In genomic region chr5:151389827-151390226, GRCm38 (mm10) we compare ENCODE assay signal across 34 mouse cellular contexts. TPM values are rescaled to one million over a fixed set of nuclear protein-coding genes. Genes with fewer than 3 reads are reported as not detected.
A peak's percentile ranks its signal among the peaks of the same experiment; 100 is the strongest.
DNase-seq lines count a peak whose midpoint lies in the region; ATAC-seq lines count a peak whose summit lies in the region.
"Had no signal": no experiment of that assay in that cellular context is flagged by ENCODE, and none has a peak within 500 bp of the region (broad histone marks: within the 10 kb centered on the region; RNA-seq: fewer than 3 reads in every experiment).

No protein-coding gene starts in this region.

- DNase-seq in embryonic facial prominence, embryonic 14.5 days (ENCODE audit: low spot score): peak; percentile 11
- DNase-seq in embryonic facial prominence, embryonic 10.5 days (ENCODE audit: low spot score): no peak
- DNase-seq in hindbrain, embryonic 10.5 days (ENCODE audit: low spot score): no peak
- peak; percentile 8 for DNase-seq in brain, adult 2 months (ENCODE audit: low read depth, low spot score)
- DNase-seq in thymus, postnatal 0 days (ENCODE audit: low spot score): no peak
- DNase-seq: adrenal gland, adult 2 months; cerebellum, adult 11 months; cerebellum, adult 9-10 months; cerebellum, postnatal 36 days; gastrocnemius, postnatal 36 days; heart, adult 18-20 months; kidney, adult 2 months; kidney, postnatal 36 days; right cerebral cortex, postnatal 4 days; thymus, postnatal 25 days had no signal

- no peak overlapping the region for H3K4me3 ChIP-seq in embryonic facial prominence, embryonic 14.5 days (ENCODE audit: low read depth, low read length)
- H3K4me3 ChIP-seq in embryonic facial prominence, embryonic 10.5 days: no peak overlapping the region
- H3K4me3 ChIP-seq in hindbrain, embryonic 15.5 days: no peak overlapping the region
- H3K4me3 ChIP-seq in hindbrain, embryonic 10.5 days: no peak overlapping the region
- no peak overlapping the region for H3K4me3 ChIP-seq in midbrain, embryonic 16.5 days (ENCODE audit: low read depth, low read length)
- H3K4me3 ChIP-seq in heart, embryonic 12.5 days: no peak overlapping the region
- H3K4me3 ChIP-seq: embryonic facial prominence, embryonic 12.5 days; intestine, embryonic 15.5 days; layer of hippocampus, adult 2 months; left cerebral cortex, adult 2 months; limb, embryonic 13.5 days; lung, embryonic 15.5 days; neural tube, embryonic 13.5 days had no signal

- no peaks in the 10 kb centered on the region for H3K27me3 ChIP-seq in embryonic facial prominence, embryonic 14.5 days (replicated peaks; ENCODE audit: control insufficient read depth, insufficient read depth, low read length)
- no peaks in the 10 kb centered on the region for H3K27me3 ChIP-seq in embryonic facial prominence, embryonic 10.5 days (replicated peaks; ENCODE audit: low read depth, poor library complexity, severe bottlenecking)
- H3K27me3 ChIP-seq in hindbrain, embryonic 15.5 days: no peaks in the 10 kb centered on the region
- no peaks in the 10 kb centered on the region for H3K27me3 ChIP-seq in hindbrain, embryonic 10.5 days (ENCODE audit: insufficient read depth, poor library complexity, severe bottlenecking)
- no peaks in the 10 kb centered on the region for H3K27me3 ChIP-seq in midbrain, embryonic 16.5 days (ENCODE audit: control insufficient read depth, insufficient read depth, low read depth, low read length)
- H3K27me3 ChIP-seq in heart, embryonic 12.5 days (replicated peaks): no peaks in the 10 kb centered on the region
- H3K27me3 ChIP-seq: CH12.LX; embryonic facial prominence, embryonic 12.5 days; intestine, embryonic 15.5 days; limb, embryonic 13.5 days; lung, embryonic 15.5 days; neural tube, embryonic 13.5 days had no signal

- H3K9ac ChIP-seq in embryonic facial prominence, embryonic 14.5 days (ENCODE audit: low read depth, low read length): no peak overlapping the region
- no peak overlapping the region for H3K9ac ChIP-seq in hindbrain, embryonic 15.5 days
- H3K9ac ChIP-seq in midbrain, embryonic 16.5 days (ENCODE audit: low read depth, low read length): no peak overlapping the region
- no peak overlapping the region for H3K9ac ChIP-seq in heart, embryonic 12.5 days
- H3K9ac ChIP-seq: embryonic facial prominence, embryonic 12.5 days; intestine, embryonic 15.5 days; limb, embryonic 13.5 days; lung, embryonic 15.5 days; neural tube, embryonic 13.5 days had no signal

- ATAC-seq in embryonic facial prominence, embryonic 14.5 days (ENCODE audit: low read depth): no peak
- ATAC-seq in hindbrain, embryonic 15.5 days (ENCODE audit: low FRiP score, low read depth): no peak
- peak; percentile 60; the same call in 1 of the 2 replicates for ATAC-seq in midbrain, embryonic 16.5 days
- ATAC-seq in heart, embryonic 12.5 days (ENCODE audit: insufficient number of reproducible peaks, low FRiP score): no peak
- ATAC-seq: activated CD4-positive, CD25-positive, alpha-beta regulatory T cell, adult 4 months; intestine, embryonic 15.5 days had no signal

- no peaks in the 10 kb centered on the region for H3K36me3 ChIP-seq in embryonic facial prominence, embryonic 14.5 days (ENCODE audit: control insufficient read depth, insufficient read depth, low read length)
- no peaks in the 10 kb centered on the region for H3K36me3 ChIP-seq in embryonic facial prominence, embryonic 10.5 days (replicated peaks)
- no peaks in the 10 kb centered on the region for H3K36me3 ChIP-seq in hindbrain, embryonic 15.5 days
- no peaks in the 10 kb centered on the region for H3K36me3 ChIP-seq in hindbrain, embryonic 10.5 days
- H3K36me3 ChIP-seq in midbrain, embryonic 16.5 days (ENCODE audit: control insufficient read depth, insufficient read depth, low read length): no peaks in the 10 kb centered on the region
- no peaks in the 10 kb centered on the region for H3K36me3 ChIP-seq in heart, embryonic 12.5 days
- H3K36me3 ChIP-seq: embryonic facial prominence, embryonic 12.5 days; intestine, embryonic 15.5 days; limb, embryonic 13.5 days; lung, embryonic 15.5 days; neural tube, embryonic 13.5 days had no signal

- no peaks in the 10 kb centered on the region for H3K9me3 ChIP-seq in embryonic facial prominence, embryonic 14.5 days (ENCODE audit: control insufficient read depth, low read length)
- H3K9me3 ChIP-seq in embryonic facial prominence, embryonic 10.5 days: no peaks in the 10 kb centered on the region
- H3K9me3 ChIP-seq in hindbrain, embryonic 15.5 days: no peaks in the 10 kb centered on the region
- no peaks in the 10 kb centered on the region for H3K9me3 ChIP-seq in hindbrain, embryonic 10.5 days
- 0 out of 2 replicates have a peak, but pooled peaks cover under 1% of the 10 kb centered on the region for H3K9me3 ChIP-seq in midbrain, embryonic 16.5 days (replicated peaks; ENCODE audit: control insufficient read depth, low read length, poor library complexity, severe bottlenecking)
- 0 out of 2 replicates have a peak, but pooled peaks cover 5% of the 10 kb centered on the region for H3K9me3 ChIP-seq in heart, embryonic 12.5 days (replicated peaks)
- H3K9me3 ChIP-seq: embryonic facial prominence, embryonic 12.5 days; intestine, embryonic 15.5 days; limb, embryonic 13.5 days; lung, embryonic 15.5 days; neural tube, embryonic 13.5 days had no signal

- no peak overlapping the region for H3K4me2 ChIP-seq in embryonic facial prominence, embryonic 14.5 days (ENCODE audit: low read depth, low read length)
- no peak overlapping the region for H3K4me2 ChIP-seq in hindbrain, embryonic 15.5 days
- no peak overlapping the region for H3K4me2 ChIP-seq in midbrain, embryonic 16.5 days (ENCODE audit: low read length)
- H3K4me2 ChIP-seq in heart, embryonic 12.5 days: no peak overlapping the region
- H3K4me2 ChIP-seq: embryonic facial prominence, embryonic 12.5 days; heart, embryonic 11.5 days; intestine, embryonic 15.5 days; limb, embryonic 13.5 days; liver, embryonic 11.5 days; lung, embryonic 15.5 days; neural tube, embryonic 13.5 days had no signal

- peaks cover 5% of the 10 kb centered on the region; the same call in 1 of the 2 replicates for H3K4me1 ChIP-seq in embryonic facial prominence, embryonic 14.5 days (ENCODE audit: control insufficient read depth, insufficient read depth, low read length)
- peaks cover 5% of the 10 kb centered on the region; the same call in 1 of the 2 replicates for H3K4me1 ChIP-seq in embryonic facial prominence, embryonic 10.5 days
- 0 out of 2 replicates have a peak, but pooled peaks cover 9% of the 10 kb centered on the region for H3K4me1 ChIP-seq in hindbrain, embryonic 15.5 days (replicated peaks)
- H3K4me1 ChIP-seq in hindbrain, embryonic 10.5 days (replicated peaks): no peaks in the 10 kb centered on the region
- no peaks in the 10 kb centered on the region for H3K4me1 ChIP-seq in midbrain, embryonic 16.5 days (ENCODE audit: control insufficient read depth, insufficient read depth, low read length)
- peaks cover 8% of the 10 kb centered on the region; the same call in 1 of the 2 replicates for H3K4me1 ChIP-seq in heart, embryonic 12.5 days (replicated peaks)
- H3K4me1 ChIP-seq: embryonic facial prominence, embryonic 12.5 days; intestine, embryonic 15.5 days had no signal

- no peak overlapping the region for H3K27ac ChIP-seq in embryonic facial prominence, embryonic 14.5 days (replicated peaks; ENCODE audit: low read depth, low read length)
- H3K27ac ChIP-seq in embryonic facial prominence, embryonic 10.5 days (replicated peaks): no peak overlapping the region
- 0 out of 2 replicates have a peak overlapping the region, but pooled peaks have one; percentile 18 for H3K27ac ChIP-seq in hindbrain, embryonic 15.5 days (replicated peaks)
- H3K27ac ChIP-seq in hindbrain, embryonic 10.5 days: no peak overlapping the region
- H3K27ac ChIP-seq in midbrain, embryonic 16.5 days (ENCODE audit: low read length): peak overlapping the region; percentile 51
- no peak overlapping the region for H3K27ac ChIP-seq in heart, embryonic 12.5 days (ENCODE audit: poor library complexity, severe bottlenecking)
- H3K27ac ChIP-seq: embryonic facial prominence, embryonic 12.5 days; intestine, embryonic 15.5 days; layer of hippocampus, adult 2 months; left cerebral cortex, adult 2 months; limb, embryonic 13.5 days; lung, embryonic 15.5 days; neural tube, embryonic 13.5 days had no signal

- 73% methylated on average over 1 of the region's 1 CpGs for WGBS in embryonic facial prominence, embryonic 14.5 days
- 90% methylated on average over 1 of the region's 1 CpGs for WGBS in embryonic facial prominence, embryonic 10.5 days
- 60% methylated on average over 1 of the region's 1 CpGs for WGBS in hindbrain, embryonic 15.5 days
- 85% methylated on average over 1 of the region's 1 CpGs for WGBS in hindbrain, embryonic 10.5 days
- WGBS in midbrain, embryonic 16.5 days: 36% methylated on average over 1 of the region's 1 CpGs
- 54% methylated on average over 1 of the region's 1 CpGs for WGBS in heart, embryonic 12.5 days

RNA-seq across cellular contexts. Expression of gene Gm42906, which starts 38.1 kb away (rescaled TPM):
- polyA plus RNA-seq in embryonic facial prominence, embryonic 14.5 days (2014; fragmentation: Nextera tagmentation; extraction: Ambion mirVana): not detected in 2 replicates
- polyA plus RNA-seq in embryonic facial prominence, embryonic 10.5 days (2016; fragmentation: Nextera tagmentation; extraction: Ambion mirVana): not detected in 2 replicates
- polyA plus RNA-seq in hindbrain, embryonic 15.5 days (2015; fragmentation: Nextera tagmentation; extraction: Ambion mirVana): not detected in 2 replicates
- polyA plus RNA-seq in hindbrain, embryonic 10.5 days (2016; fragmentation: Nextera tagmentation; extraction: Ambion mirVana): not detected in 2 replicates
- not detected in 2 replicates for polyA plus RNA-seq in midbrain, embryonic 16.5 days (2015; fragmentation: Nextera tagmentation; extraction: Ambion mirVana)
- not detected in 2 replicates for polyA plus RNA-seq in heart, embryonic 12.5 days (2016; fragmentation: Nextera tagmentation; extraction: Ambion mirVana)
- polyA plus RNA-seq in thymus, postnatal 0 days (2015; fragmentation: Nextera tagmentation; extraction: Ambion mirVana): not detected in 2 replicates
- polyA plus RNA-seq: activated CD4-positive, CD25-positive, alpha-beta regulatory T cell, adult 4 months; adrenal gland, adult 2 months; C2C12; embryonic facial prominence, embryonic 12.5 days; heart, embryonic 11.5 days; heart, postnatal 0 days; intestine, embryonic 15.5 days; kidney, adult 2 months; kidney, embryonic 16.5 days; limb, embryonic 13.5 days; liver, embryonic 11.5 days; liver, embryonic 16.5 days; lung, embryonic 15.5 days; neural tube, embryonic 13.5 days; spleen, adult 2 months had no signal

Comparison
In these comparisons a context has a peak if more than half of its experiments do, and no peak if none do; other contexts are left out.
1. DNase-seq: peak in embryonic facial prominence, embryonic 14.5 days (single experiment) and brain, adult 2 months (single experiment); none in embryonic facial prominence, embryonic 10.5 days (single experiment), hindbrain, embryonic 10.5 days (single experiment) and thymus, postnatal 0 days (single experiment).
2. H3K27ac ChIP-seq: peak in hindbrain, embryonic 15.5 days (single experiment) and midbrain, embryonic 16.5 days (single experiment); none in embryonic facial prominence, embryonic 14.5 days (single experiment), embryonic facial prominence, embryonic 10.5 days (single experiment), hindbrain, embryonic 10.5 days (single experiment) and heart, embryonic 12.5 days (single experiment).